Mouse (Mus musculus) MEL (cell line): Measurements from ENCODE around the gene Rerg.

ENCODE experiments used
- BHLHE40 ChIP-seq: IDR thresholded peaks from 2 replicates; pipeline ENCODE4 v1.6.1; 2012; ENCODE audit warnings: low read depth, mild to moderate bottlenecking, inconsistent platforms, low read length, improper control_type of control experiment, borderline replicate concordance
- GATA1 ChIP-seq: IDR thresholded peaks from 2 replicates; pipeline ENCODE4 v1.6.1; 2011; ENCODE audit warnings: low read depth, low read length, improper control_type of control experiment
- JUND ChIP-seq: IDR thresholded peaks from 2 replicates; pipeline ENCODE4 v1.6.1; 2011; ENCODE audit warnings: low read depth, mild to moderate bottlenecking, improper control_type of control experiment, low read length
- MAX ChIP-seq: IDR thresholded peaks from 2 replicates; pipeline ENCODE4 v1.6.1; 2011; ENCODE audit warnings: low read length, improper control_type of control experiment
- MAZ ChIP-seq: IDR thresholded peaks from 2 replicates; pipeline ENCODE4 v1.6.1; 2012; ENCODE audit warnings: low read depth, mild to moderate bottlenecking, inconsistent platforms, low read length, improper control_type of control experiment
- MXI1 ChIP-seq: IDR thresholded peaks from 2 replicates; pipeline ENCODE4 v1.6.1; 2011; ENCODE audit warnings: mild to moderate bottlenecking, low read depth, low read length, improper control_type of control experiment
- MYC ChIP-seq: IDR thresholded peaks from 2 replicates; pipeline ENCODE4 v1.6.1; 2011; ENCODE audit warnings: low read depth, mild to moderate bottlenecking, low read length, improper control_type of control experiment, moderate library complexity
- TBP ChIP-seq: IDR thresholded peaks from 2 replicates; pipeline ENCODE4 v1.8.0; 2011; ENCODE audit warnings: low read depth, low read length, improper control_type of control experiment
- USF1 ChIP-seq: IDR thresholded peaks from 2 replicates; pipeline ENCODE4 v1.6.1; 2014; ENCODE audit warnings: low read depth, mild to moderate bottlenecking, inconsistent platforms, low read length, improper control_type of control experiment, moderate library complexity
- ZMIZ1 ChIP-seq: IDR thresholded peaks from 2 replicates; pipeline ENCODE4 v1.6.1; 2012; ENCODE audit warnings: low read depth, mild to moderate bottlenecking, inconsistent platforms, low read length, improper control_type of control experiment, moderate library complexity

DNA sequence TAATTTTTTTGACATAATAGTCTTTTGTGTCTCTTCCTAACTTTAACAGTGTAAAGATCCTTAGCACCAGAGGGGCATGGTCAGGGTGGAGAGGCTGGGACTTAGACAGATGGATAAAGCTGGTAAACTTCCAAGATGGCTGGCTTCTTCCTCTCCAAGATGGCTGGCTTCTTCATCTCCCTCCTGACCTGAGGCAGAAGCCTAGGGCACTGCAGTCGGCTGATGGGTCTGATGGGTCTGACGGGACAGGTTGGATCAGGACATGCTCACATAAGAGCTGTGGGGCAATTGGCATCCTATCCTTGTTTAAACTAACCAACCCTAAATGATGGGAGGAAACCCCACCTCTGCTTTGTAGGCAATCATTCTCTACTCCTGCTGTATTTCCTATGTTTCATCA is 112.0 kb downstream of the Rerg start:
- TF ChIP-seq MAZ, result no peak
- TF ChIP-seq USF1, result no peak
- no peak for TF ChIP-seq MXI1
- no peak for TF ChIP-seq ZMIZ1
- no peak for TF ChIP-seq TBP
- TF ChIP-seq GATA1, result no peak
- no peak for TF ChIP-seq JUND
- no peak for TF ChIP-seq MYC
- no peak for TF ChIP-seq BHLHE40
- no peak for TF ChIP-seq MAX
